Mouse (Mus musculus): Measurements from ENCODE around the gene Oip5.

DNA sequence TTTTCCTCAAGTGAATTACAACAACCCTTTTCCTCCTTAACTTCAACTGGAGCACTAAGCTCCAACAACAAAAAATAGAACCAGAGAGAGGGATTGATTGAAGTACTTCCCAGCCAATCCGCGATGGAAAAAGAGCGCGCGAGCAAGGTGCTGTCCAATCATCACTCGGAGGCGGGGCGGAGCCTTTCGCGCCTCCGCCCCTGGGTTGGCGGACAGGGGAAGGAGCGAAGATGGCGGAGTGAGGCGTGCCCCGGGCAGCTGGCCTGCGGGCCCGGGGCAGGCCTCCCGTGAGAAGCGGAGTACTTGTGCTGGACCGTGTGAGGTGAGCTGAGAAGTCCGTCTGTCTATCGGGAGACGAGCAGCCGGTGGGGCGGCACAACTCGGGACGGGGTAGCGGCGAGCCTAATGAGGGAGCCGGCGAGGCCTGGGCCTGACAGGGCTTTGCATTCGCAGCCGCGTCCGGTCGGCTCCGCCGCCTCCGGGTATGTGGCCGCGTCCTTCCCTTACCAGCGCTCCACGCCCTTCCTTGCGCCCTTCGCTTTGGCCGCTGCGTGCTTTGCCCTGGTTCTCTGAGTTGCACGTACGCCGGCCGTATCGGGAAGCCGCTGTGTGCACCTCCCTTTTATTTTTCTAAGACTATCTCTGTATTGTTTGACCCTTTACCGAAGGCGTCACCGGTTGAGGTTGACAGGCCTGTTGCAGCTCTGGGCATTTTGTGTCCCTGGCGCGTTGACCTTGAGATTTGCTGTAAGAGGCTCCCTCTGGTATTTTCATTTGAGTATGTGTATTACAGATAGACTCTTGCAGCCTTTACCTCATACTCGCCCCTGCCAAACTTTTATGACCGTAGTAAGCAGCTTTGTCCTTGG, 23.9 kb downstream of the Oip5 start:
- TF ChIP-seq MAFK (IDR thresholded peaks at IDR 0.05; ENCODE audit: insufficient read depth, low read depth, low read length): no peak
- no peak for TF ChIP-seq ZC3H11A (IDR thresholded peaks at IDR 0.05; ENCODE audit: borderline replicate concordance, low read depth, low read length)
- TF ChIP-seq HCFC1 (IDR thresholded peaks at IDR 0.05; ENCODE audit: borderline replicate concordance, insufficient read depth, low read length): 0 out of 2 replicates have a peak, but pooled peaks have one; percentile 36
